Mouse (Mus musculus): ENCODE data around the gene Dazl. TPM values are rescaled to one million over a fixed set of nuclear protein-coding genes. Genes with fewer than 3 reads are reported as not detected.
A peak's percentile ranks its signal among the peaks of the same experiment; 100 is the strongest.
"Not testable (repeated sequence)": the region's sequence is repeated elsewhere in the genome, so short reads cannot be mapped to it uniquely, and the experiment has no call there.

Dazl gene
- polyA plus RNA-seq, 1 experiment from 2014 or later, result 0.78 TPM

GRCm38 (mm10) chr17:50300171-50300841 is 6.9 kb upstream of the Dazl start:
- no peak overlapping the region for H3K27ac ChIP-seq (ENCODE audit: low read depth)
- no peak overlapping the region for H3K4me3 ChIP-seq (ENCODE audit: low read depth, low read length)
- 67% methylated on average over 11 of the region's 11 CpGs for WGBS
- H3K36me3 ChIP-seq (ENCODE audit: control insufficient read depth, insufficient read depth, low read length), result no peaks in the 10 kb centered on the region
- H3K9ac ChIP-seq (ENCODE audit: low read length), result no peak overlapping the region
- H3K27me3 ChIP-seq (replicated peaks; ENCODE audit: control insufficient read depth, insufficient read depth, low read length), result no peaks in the 10 kb centered on the region
- H3K4me1 ChIP-seq (replicated peaks; ENCODE audit: control insufficient read depth, insufficient read depth, low read length), result no peaks in the 10 kb centered on the region
- H3K4me2 ChIP-seq (ENCODE audit: low read length), result no peak overlapping the region
- DNase-seq (ENCODE audit: low spot score) (no peak), ATAC-seq (replicated peaks; ENCODE audit: low FRiP score, low TSS enrichment, low read depth) (no peak)
- no peaks in the 10 kb centered on the region for H3K9me3 ChIP-seq (ENCODE audit: control insufficient read depth, low read length)

- no peak for DNase-seq (ENCODE audit: low spot score)
- ATAC-seq (replicated peaks; ENCODE audit: low FRiP score, low TSS enrichment, low read depth), result no peak
- Histone ChIP-seq H3K36me3 (ENCODE audit: control insufficient read depth, insufficient read depth, low read length) (no peaks in the 10 kb centered on the region), H3K4me3 (ENCODE audit: low read depth, low read length) (no peak overlapping the region), H3K9ac (ENCODE audit: low read length) (no peak overlapping the region), H3K4me2 (ENCODE audit: low read length) (no peak overlapping the region), H3K4me1 (replicated peaks; ENCODE audit: control insufficient read depth, insufficient read depth, low read length) (no peaks in the 10 kb centered on the region), H3K27ac (ENCODE audit: low read depth) (no peak overlapping the region), H3K27me3 (replicated peaks; ENCODE audit: control insufficient read depth, insufficient read depth, low read length) (no peaks in the 10 kb centered on the region), H3K9me3 (ENCODE audit: control insufficient read depth, low read length) (peaks cover 6% of the 10 kb centered on the region)
- WGBS, result 75% methylated on average over 7 of the region's 7 CpGs
Observed at GRCm38 (mm10) chr17:50298821-50299220, 5.4 kb upstream of the Dazl start.

- H3K4me1 ChIP-seq (replicated peaks; ENCODE audit: control insufficient read depth, insufficient read depth, low read length), result no peaks in the 10 kb centered on the region
- no peak overlapping the region for H3K4me3 ChIP-seq (ENCODE audit: low read depth, low read length)
- no peaks in the 10 kb centered on the region for H3K27me3 ChIP-seq (replicated peaks; ENCODE audit: control insufficient read depth, insufficient read depth, low read length)
- ATAC-seq (replicated peaks; ENCODE audit: low FRiP score, low TSS enrichment, low read depth) (no peak), DNase-seq (ENCODE audit: low spot score) (no peak)
- WGBS, result 82% methylated on average over 12 of the region's 12 CpGs
- H3K27ac ChIP-seq (ENCODE audit: low read depth), result no peak overlapping the region
- H3K4me2 ChIP-seq (ENCODE audit: low read length), result no peak overlapping the region
- peaks cover 14% of the 10 kb centered on the region for H3K9me3 ChIP-seq (ENCODE audit: control insufficient read depth, low read length)
- no peaks in the 10 kb centered on the region for H3K36me3 ChIP-seq (ENCODE audit: control insufficient read depth, insufficient read depth, low read length)
- no peak overlapping the region for H3K9ac ChIP-seq (ENCODE audit: low read length)
Observed at GRCm38 (mm10) chr17:50294726-50295125, 1.3 kb upstream of the Dazl start.

DNA sequence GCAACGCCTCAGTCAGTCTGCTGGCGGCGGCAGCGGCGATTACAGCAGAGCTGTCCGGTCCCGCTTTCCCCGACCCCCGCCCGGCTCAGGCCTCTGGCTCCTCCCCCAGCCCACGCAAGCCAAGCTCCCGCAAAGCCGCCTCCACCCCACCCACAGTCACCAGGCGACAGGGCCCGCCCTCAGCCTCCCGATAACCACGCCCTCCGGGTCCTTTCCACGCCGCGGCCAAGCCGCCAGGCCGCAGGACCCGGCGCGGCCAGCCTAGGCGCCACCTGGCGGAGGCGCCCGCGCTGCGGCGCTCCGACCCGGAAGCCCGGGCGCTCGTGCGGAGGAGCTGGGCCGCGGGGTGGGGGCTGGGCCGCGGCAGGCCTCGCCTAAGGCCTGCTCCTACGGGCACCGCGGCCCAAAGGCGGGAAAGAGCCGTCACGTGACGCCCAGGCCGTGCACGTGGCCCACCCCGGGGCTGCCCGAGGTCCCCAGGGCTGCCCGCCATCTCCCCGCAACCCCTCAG is 720 bp downstream of the Dazl start:
- peak overlapping the region; percentile 63 for H3K27ac ChIP-seq (ENCODE audit: low read depth)
- H3K4me1 ChIP-seq (replicated peaks; ENCODE audit: control insufficient read depth, insufficient read depth, low read length), result no peaks in the 10 kb centered on the region
- H3K4me2 ChIP-seq (ENCODE audit: low read length), result peak overlapping the region; percentile 51
- H3K4me3 ChIP-seq (ENCODE audit: low read depth, low read length), result peak overlapping the region; percentile 36
- 4% methylated on average over 54 of the region's 57 CpGs for WGBS
- no peaks in the 10 kb centered on the region for H3K27me3 ChIP-seq (replicated peaks; ENCODE audit: control insufficient read depth, insufficient read depth, low read length)
- H3K9me3 ChIP-seq (ENCODE audit: control insufficient read depth, low read length), result peaks cover 14% of the 10 kb centered on the region
- no peaks in the 10 kb centered on the region for H3K36me3 ChIP-seq (ENCODE audit: control insufficient read depth, insufficient read depth, low read length)
- ATAC-seq (replicated peaks; ENCODE audit: low FRiP score, low TSS enrichment, low read depth) (peak; percentile 92), DNase-seq (ENCODE audit: low spot score) (peak; percentile 90)
- H3K9ac ChIP-seq (ENCODE audit: low read length), result peak overlapping the region; percentile 43

GRCm38 (mm10) chr17:50291485-50292200 is 1.8 kb downstream of the Dazl start:
- 10% methylated on average over 3 of the region's 3 CpGs for WGBS
- Histone ChIP-seq H3K27me3 (replicated peaks; ENCODE audit: control insufficient read depth, insufficient read depth, low read length) (no peaks in the 10 kb centered on the region), H3K4me2 (ENCODE audit: low read length) (no peak overlapping the region), H3K36me3 (ENCODE audit: control insufficient read depth, insufficient read depth, low read length) (no peaks in the 10 kb centered on the region), H3K4me1 (replicated peaks; ENCODE audit: control insufficient read depth, insufficient read depth, low read length) (no peaks in the 10 kb centered on the region), H3K9me3 (ENCODE audit: control insufficient read depth, low read length) (peaks cover 14% of the 10 kb centered on the region), H3K27ac (ENCODE audit: low read depth) (no peak overlapping the region), H3K9ac (ENCODE audit: low read length) (no peak overlapping the region), H3K4me3 (ENCODE audit: low read depth, low read length) (no peak overlapping the region)
- ATAC-seq (replicated peaks; ENCODE audit: low FRiP score, low TSS enrichment, low read depth) (no peak), DNase-seq (ENCODE audit: low spot score) (no peak)

DNA sequence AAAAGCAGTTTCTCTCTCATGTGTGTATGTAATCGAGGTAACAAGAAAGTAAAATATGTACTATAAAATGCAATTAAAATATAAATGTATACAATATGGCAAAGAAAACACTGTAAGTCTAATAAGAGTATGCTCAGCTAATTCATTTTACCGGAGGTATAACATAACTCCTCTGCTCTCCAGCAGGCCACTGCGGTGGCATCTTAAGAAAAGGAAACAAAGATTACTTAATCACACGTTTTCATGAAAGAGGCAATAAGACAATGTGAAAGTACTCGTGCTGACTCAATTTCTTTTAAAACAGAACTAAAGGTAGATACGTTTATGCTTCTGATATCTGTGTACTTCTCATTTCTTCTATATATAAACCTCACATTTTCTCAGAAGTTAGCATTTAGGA is 8.6 kb downstream of the Dazl start:
- WGBS, result 68% methylated on average over 6 of the region's 6 CpGs
- Histone ChIP-seq H3K36me3 (ENCODE audit: control insufficient read depth, insufficient read depth, low read length) (no peaks in the 10 kb centered on the region), H3K4me2 (ENCODE audit: low read length) (no peak overlapping the region), H3K9ac (ENCODE audit: low read length) (no peak overlapping the region), H3K27ac (ENCODE audit: low read depth) (no peak overlapping the region), H3K4me3 (ENCODE audit: low read depth, low read length) (no peak overlapping the region), H3K9me3 (ENCODE audit: control insufficient read depth, low read length) (no peaks in the 10 kb centered on the region), H3K4me1 (replicated peaks; ENCODE audit: control insufficient read depth, insufficient read depth, low read length) (no peaks in the 10 kb centered on the region), H3K27me3 (replicated peaks; ENCODE audit: control insufficient read depth, insufficient read depth, low read length) (no peaks in the 10 kb centered on the region)
- ATAC-seq (replicated peaks; ENCODE audit: low FRiP score, low TSS enrichment, low read depth) (no peak), DNase-seq (ENCODE audit: low spot score) (no peak)

GRCm38 (mm10) chr17:50261615-50262014 is 31.8 kb downstream of the Dazl start:
- ATAC-seq (replicated peaks; ENCODE audit: low FRiP score, low TSS enrichment, low read depth); H3K4me1 ChIP-seq (replicated peaks; ENCODE audit: control insufficient read depth, insufficient read depth, low read length); H3K4me2 ChIP-seq (ENCODE audit: low read length); H3K27me3 ChIP-seq (replicated peaks; ENCODE audit: control insufficient read depth, insufficient read depth, low read length); H3K27ac ChIP-seq (ENCODE audit: low read depth); H3K9ac ChIP-seq (ENCODE audit: low read length); H3K4me3 ChIP-seq (ENCODE audit: low read depth, low read length); H3K36me3 ChIP-seq (ENCODE audit: control insufficient read depth, insufficient read depth, low read length); DNase-seq (ENCODE audit: low spot score); H3K9me3 ChIP-seq (ENCODE audit: control insufficient read depth, low read length): not testable (repeated sequence)
- 71% methylated on average over 4 of the region's 4 CpGs for WGBS

DNA sequence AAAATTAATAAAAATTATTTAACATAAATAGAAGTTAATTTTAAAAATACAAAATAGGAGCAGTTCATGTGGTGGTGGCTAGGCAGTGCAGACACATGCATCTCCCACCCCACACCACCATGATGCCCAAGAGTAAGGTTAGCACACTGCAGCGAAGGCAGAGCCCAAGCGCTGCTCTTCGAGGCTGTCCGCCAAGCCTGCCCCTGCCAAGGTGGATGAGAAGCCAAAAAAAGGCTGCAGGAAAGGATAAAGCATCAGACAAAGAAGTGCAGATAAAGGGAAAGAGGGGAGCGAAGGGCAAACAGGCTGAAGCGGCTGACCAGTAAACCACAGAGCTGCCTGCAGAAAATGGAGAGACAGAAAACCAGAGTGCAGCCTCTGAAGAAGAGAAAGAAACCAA is 32.6 kb downstream of the Dazl start:
- Histone ChIP-seq H3K27ac (ENCODE audit: low read depth) (no peak overlapping the region), H3K4me2 (ENCODE audit: low read length) (no peak overlapping the region), H3K36me3 (ENCODE audit: control insufficient read depth, insufficient read depth, low read length) (no peaks in the 10 kb centered on the region), H3K9me3 (ENCODE audit: control insufficient read depth, low read length) (no peaks in the 10 kb centered on the region), H3K4me1 (replicated peaks; ENCODE audit: control insufficient read depth, insufficient read depth, low read length) (no peaks in the 10 kb centered on the region), H3K4me3 (ENCODE audit: low read depth, low read length) (no peak overlapping the region), H3K27me3 (replicated peaks; ENCODE audit: control insufficient read depth, insufficient read depth, low read length) (no peaks in the 10 kb centered on the region), H3K9ac (ENCODE audit: low read length) (no peak overlapping the region)
- no peak for ATAC-seq (replicated peaks; ENCODE audit: low FRiP score, low TSS enrichment, low read depth)
- DNase-seq (ENCODE audit: low spot score), result no peak
- WGBS, result 90% methylated on average over 6 of the region's 6 CpGs

Measured in intestine, embryonic 14.5 days (tissue).